Mouse (Mus musculus) liver, adult 2 months (tissue): ENCODE data around the gene Pik3ap1. TPM values are rescaled to one million over a fixed set of nuclear protein-coding genes. Genes with fewer than 3 reads are reported as not detected.

Experiments used
- DNase-seq: peaks from one replicate; pipeline ENCODE4 v3.0.0-alpha.2; 2011; ENCODE audit warnings: low read depth, low spot score; ENCODE audit errors: extremely low read depth
- H3K27ac ChIP-seq: fragments of 200-500 bp; replicated peaks from 2 replicates; pipeline ENCODE4 v1.5.1; 2012; ENCODE audit warnings: low read depth, mild to moderate bottlenecking, control low read depth, inconsistent platforms, low read length; ENCODE audit not compliant: insufficient read depth
- H3K27me3 ChIP-seq: fragments of 200-500 bp; 2 replicates; pipeline ENCODE4 v1.6.1; 2012; ENCODE audit warnings: mild to moderate bottlenecking, moderate library complexity, low read length, inconsistent platforms; ENCODE audit not compliant: control insufficient read depth, insufficient read depth
- H3K36me3 ChIP-seq: fragments of 200-500 bp; 2 replicates; pipeline ENCODE4 v1.6.1; 2012; ENCODE audit warnings: low read length, inconsistent platforms; ENCODE audit not compliant: control insufficient read depth, insufficient read depth
- H3K4me1 ChIP-seq: fragments of 200-500 bp; 2 replicates; pipeline ENCODE4 v1.6.1; 2011; ENCODE audit warnings: low read length; ENCODE audit not compliant: control insufficient read depth, insufficient read depth
- H3K4me3 ChIP-seq: fragments of 200-500 bp; 2 replicates; pipeline ENCODE4 v1.5.1; 2011; ENCODE audit warnings: low read depth, mild to moderate bottlenecking, control low read depth, low read length, moderate library complexity; ENCODE audit not compliant: insufficient read depth
- H3K79me2 ChIP-seq: fragments of 200-500 bp; 2 replicates; pipeline ENCODE4 v1.6.1; 2012; ENCODE audit warnings: inconsistent platforms, mild to moderate bottlenecking, low read length, moderate library complexity; ENCODE audit not compliant: control insufficient read depth, insufficient read depth
- H3K9ac ChIP-seq: fragments of 200-500 bp; 2 replicates; pipeline ENCODE4 v1.6.1; 2012; ENCODE audit warnings: low read depth, mild to moderate bottlenecking, control low read depth, inconsistent platforms, low read length
- CTCF ChIP-seq: fragments of 200-500 bp; IDR thresholded peaks from 2 replicates; pipeline ENCODE4 v1.5.1; 2011; ENCODE audit warnings: low read depth, low read length, control low read depth
- POLR2A ChIP-seq: fragments of 200-500 bp; IDR thresholded peaks from 2 replicates; pipeline ENCODE4 v1.6.1; 2011; ENCODE audit warnings: low read length, control low read depth; ENCODE audit not compliant: insufficient read depth; ENCODE audit errors: extremely low read depth
- WGBS: fragments of 180-500 bp; shearing (Covaris S2); methylation state at CpG from one replicate; pipeline ENCODE4 v1.1.7; 2018; 5-methylcytosine and 5-hydroxymethylcytosine counted together
- polyA plus RNA-seq: library from polyadenylated mRNA; depleted of rRNA; stranded (reverse); fragments of >200 nt; gene quantifications from 2 replicates; pipeline ENCODE4 v1.2.3, GENCODE M21; 2012
- total RNA-seq: library from RNA; depleted of rRNA; stranded (reverse); fragments of >200 nt; gene quantifications from 2 replicates; pipeline ENCODE4 v1.2.3, GENCODE M21; 2014

The Pik3ap1 gene
- total and polyA plus RNA-seq, 2 experiments: 21.7 to 31.9 TPM

DNA sequence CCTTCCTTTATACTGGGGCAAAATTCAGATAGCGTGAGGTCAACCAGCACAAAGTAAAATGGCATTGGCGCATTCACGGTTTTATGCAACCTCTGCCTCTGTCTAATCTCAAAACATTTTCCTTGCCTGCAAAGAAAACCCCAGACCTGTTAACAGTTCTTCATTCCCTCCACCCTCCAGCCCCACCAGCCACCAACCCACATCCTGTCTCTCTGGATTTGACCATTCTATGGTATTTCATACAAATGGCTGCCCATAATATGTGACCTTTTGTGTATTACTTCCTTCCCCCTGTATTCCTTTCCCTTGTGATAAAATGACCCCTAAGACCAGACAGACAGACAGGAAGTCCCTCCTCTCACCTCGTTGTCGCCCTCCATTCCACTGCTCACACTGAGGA lies 102.2 kb downstream of the Pik3ap1 start:
- Histone ChIP-seq H3K4me1 (no peaks in the 10 kb centered on the region), H3K9ac (no peak overlapping the region), H3K27me3 (no peaks in the 10 kb centered on the region), H3K4me3 (no peak overlapping the region), H3K36me3 (peaks cover 31% of the 10 kb centered on the region), H3K79me2 (no peaks in the 10 kb centered on the region), H3K27ac (no peak overlapping the region)
- WGBS: 76% methylated on average over 5 of the region's 5 CpGs
- DNase-seq: no peak
- TF ChIP-seq POLR2A (no peak), CTCF (no peak)

DNA sequence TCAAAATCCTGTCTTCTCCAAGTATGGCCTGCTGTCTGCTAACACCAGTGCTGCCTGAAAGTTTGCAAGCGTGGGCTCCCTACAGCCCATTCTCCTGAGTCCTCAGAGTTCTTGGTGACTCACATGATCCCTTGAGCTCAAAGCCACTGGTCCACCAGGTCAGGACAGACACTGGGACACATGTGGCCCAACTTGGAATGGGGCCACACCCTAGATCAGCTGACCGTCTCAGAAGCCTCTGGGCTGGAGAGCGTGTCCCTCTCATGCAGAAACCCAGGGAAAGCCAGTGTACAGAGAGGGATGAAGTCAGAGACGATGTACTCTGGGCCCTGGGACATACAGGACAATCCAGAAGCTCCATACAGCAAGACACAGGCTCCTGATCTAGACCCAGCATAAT lies 102.7 kb downstream of the Pik3ap1 start:
- 87% methylated on average over 4 of the region's 4 CpGs for WGBS
- no peak overlapping the region for H3K4me3 ChIP-seq
- H3K4me1 ChIP-seq: no peaks in the 10 kb centered on the region
- no peak overlapping the region for H3K27ac ChIP-seq
- H3K27me3 ChIP-seq: no peaks in the 10 kb centered on the region
- no peak for TF ChIP-seq POLR2A
- TF ChIP-seq CTCF: no peak
- no peaks in the 10 kb centered on the region for H3K79me2 ChIP-seq
- DNase-seq: no peak
- H3K9ac ChIP-seq: no peak overlapping the region
- H3K36me3 ChIP-seq: peaks cover 33% of the 10 kb centered on the region

DNA sequence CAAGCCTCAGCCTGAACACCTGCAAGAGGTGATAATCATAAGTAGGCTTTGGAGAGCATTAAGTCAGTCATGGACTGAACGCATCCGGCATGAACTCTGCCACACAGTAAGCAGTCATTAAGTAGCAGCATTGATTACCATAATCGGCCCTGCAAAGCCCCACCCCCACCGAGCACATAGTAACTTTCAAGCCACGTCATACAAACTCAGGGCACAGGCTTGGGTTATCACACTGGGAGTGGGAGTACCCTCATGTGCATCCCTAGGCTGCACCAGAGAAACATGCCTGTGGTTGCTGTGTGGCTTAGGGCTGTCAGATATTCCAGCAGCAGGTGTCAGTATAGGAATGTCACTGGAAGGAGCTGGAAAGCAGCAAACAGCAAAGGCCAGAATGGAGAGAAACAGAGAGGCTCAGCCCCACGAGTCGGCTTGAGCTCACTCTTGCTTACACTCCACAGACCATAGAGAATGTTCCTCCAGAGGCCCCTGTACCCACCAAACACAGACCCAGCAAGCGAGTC lies 105.1 kb downstream of the Pik3ap1 start:
- WGBS: 84% methylated on average over 8 of the region's 8 CpGs
- peaks cover 25% of the 10 kb centered on the region for H3K36me3 ChIP-seq

DNA sequence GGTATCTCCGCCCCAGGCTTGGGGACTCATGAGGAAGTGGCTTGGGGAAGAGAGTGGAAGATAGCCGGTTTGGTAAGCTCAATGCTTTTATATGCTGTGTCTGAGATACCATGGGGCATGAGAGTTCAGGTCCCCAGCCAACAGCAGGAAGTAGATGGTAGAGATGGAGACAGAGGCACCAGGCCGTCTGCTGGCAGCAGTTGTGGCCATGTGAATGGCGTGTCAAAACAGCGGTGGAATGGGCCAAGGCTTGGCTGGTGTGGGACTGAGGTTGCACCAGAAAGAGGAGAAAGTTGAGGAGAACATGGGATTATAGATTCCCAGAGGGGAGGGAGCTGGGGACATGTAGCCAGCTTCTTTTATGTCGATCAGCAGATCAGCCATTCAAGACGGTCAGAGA lies 106.3 kb downstream of the Pik3ap1 start:
- no peak overlapping the region for H3K4me3 ChIP-seq
- WGBS: 65% methylated on average over 7 of the region's 7 CpGs
- DNase-seq: peak; percentile 43
- no peaks in the 10 kb centered on the region for H3K27me3 ChIP-seq
- TF ChIP-seq CTCF: no peak
- no peak for TF ChIP-seq POLR2A
- no peak overlapping the region for H3K27ac ChIP-seq
- H3K4me1 ChIP-seq: peaks cover 13% of the 10 kb centered on the region
- H3K36me3 ChIP-seq: peaks cover 32% of the 10 kb centered on the region
- no peaks in the 10 kb centered on the region for H3K79me2 ChIP-seq
- no peak overlapping the region for H3K9ac ChIP-seq

More for the DNA sequence above, 105.1 kb downstream of the Pik3ap1 start:
- Histone ChIP-seq H3K9ac (no peak overlapping the region), H3K4me1 (peaks cover 13% of the 10 kb centered on the region), H3K27me3 (no peaks in the 10 kb centered on the region), H3K79me2 (no peaks in the 10 kb centered on the region), H3K27ac (no peak overlapping the region), H3K4me3 (no peak overlapping the region)
- no peak for TF ChIP-seq POLR2A
- DNase-seq: no peak

DNA sequence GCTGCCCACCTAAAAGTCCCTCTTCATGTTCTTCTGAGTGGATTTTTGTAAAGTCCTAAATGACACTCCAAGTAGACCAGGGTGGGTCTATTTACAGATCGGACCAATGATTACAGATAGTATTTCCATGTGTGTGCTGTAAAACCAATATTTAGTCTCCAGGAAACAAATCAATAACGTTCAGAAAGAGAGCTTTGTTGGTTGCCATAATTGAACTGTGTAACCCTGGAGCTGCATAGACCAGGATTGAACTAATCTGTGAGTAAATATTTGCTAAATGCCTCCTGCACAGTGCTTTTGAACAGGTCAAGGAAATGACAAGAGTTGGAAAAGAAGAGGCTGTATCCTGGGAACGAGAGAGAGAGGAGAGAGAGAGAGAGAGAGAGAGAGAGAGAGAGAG lies 109.3 kb downstream of the Pik3ap1 start:
- Histone ChIP-seq H3K79me2 (no peaks in the 10 kb centered on the region), H3K27ac (peak overlapping the region; percentile 64), H3K36me3 (peaks cover 24% of the 10 kb centered on the region), H3K4me3 (no peak overlapping the region), H3K4me1 (peaks cover 13% of the 10 kb centered on the region), H3K9ac (no peak overlapping the region), H3K27me3 (no peaks in the 10 kb centered on the region)
- no peak for TF ChIP-seq POLR2A
- no peak for TF ChIP-seq CTCF
- peak; percentile 96 for DNase-seq
- WGBS: 29% methylated on average over 3 of the region's 3 CpGs

DNA sequence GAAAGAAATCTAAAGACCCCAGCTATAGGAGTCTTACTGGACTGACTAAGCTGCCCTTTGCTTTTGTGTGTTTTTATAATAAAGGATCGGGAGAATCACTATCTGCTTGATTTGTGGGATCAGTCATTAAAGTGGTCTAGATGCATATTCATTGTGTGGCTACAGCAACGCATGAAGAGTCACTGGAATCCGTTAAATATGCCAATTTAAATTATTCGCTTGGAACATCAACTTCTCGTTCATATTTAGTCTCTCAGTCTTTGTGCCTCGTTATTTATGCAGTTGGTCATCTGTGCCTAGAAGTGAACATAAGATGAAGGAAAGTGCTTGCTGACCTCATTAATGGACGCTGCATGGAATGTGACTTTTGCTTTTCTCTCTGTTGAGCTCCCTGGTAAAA lies 114.0 kb downstream of the Pik3ap1 start:
- Histone ChIP-seq H3K27me3 (no peaks in the 10 kb centered on the region), H3K36me3 (peaks cover 14% of the 10 kb centered on the region), H3K4me1 (peaks cover 7% of the 10 kb centered on the region), H3K27ac (no peak overlapping the region), H3K9ac (no peak overlapping the region), H3K79me2 (no peaks in the 10 kb centered on the region), H3K4me3 (no peak overlapping the region)
- no peak for DNase-seq
- TF ChIP-seq POLR2A (no peak), CTCF (no peak)
- WGBS: 91% methylated on average over 7 of the region's 7 CpGs
